Mouse (Mus musculus) neural tube, embryonic 13.5 days (tissue): ENCODE data around the gene Nelfcd. TPM values are rescaled to one million over a fixed set of nuclear protein-coding genes. Genes with fewer than 3 reads are reported as not detected.

Experiments
- ATAC-seq: fragments of 200-750 bp; cut with Nextera tagmentation; 2 replicates; pipeline ENCODE4 v1.8.0; 2017; ENCODE audit warnings: low read depth, mild to moderate bottlenecking, moderate TSS enrichment, moderate library complexity
- H3K27ac ChIP-seq: fragments of 300-500 bp; sonication (generic); replicated peaks from 2 replicates; pipeline ENCODE4 v1.5.1; 2015; ENCODE audit warnings: moderate library complexity, mild to moderate bottlenecking, inconsistent platforms
- H3K27me3 ChIP-seq: fragments of 300-500 bp; sonication (generic); 2 replicates; pipeline ENCODE4 v1.6.1; 2015; ENCODE audit warnings: mild to moderate bottlenecking, inconsistent platforms
- H3K36me3 ChIP-seq: fragments of 300-500 bp; sonication (generic); 2 replicates; pipeline ENCODE4 v1.6.1; 2015; ENCODE audit warnings: mild to moderate bottlenecking, inconsistent platforms
- H3K4me1 ChIP-seq: fragments of 300-500 bp; sonication (generic); replicated peaks from 2 replicates; pipeline ENCODE4 v1.6.1; 2015; ENCODE audit warnings: inconsistent platforms
- H3K4me2 ChIP-seq: fragments of 300-500 bp; sonication (generic); 2 replicates; pipeline ENCODE4 v1.6.1; 2015; ENCODE audit warnings: inconsistent platforms, mild to moderate bottlenecking, moderate library complexity
- H3K4me3 ChIP-seq: fragments of 300-500 bp; sonication (generic); 2 replicates; pipeline ENCODE4 v1.5.1; 2015; ENCODE audit warnings: mild to moderate bottlenecking, inconsistent platforms
- H3K9ac ChIP-seq: fragments of 300-500 bp; sonication (generic); 2 replicates; pipeline ENCODE4 v1.6.1; 2015; ENCODE audit warnings: moderate library complexity, mild to moderate bottlenecking, inconsistent platforms
- H3K9me3 ChIP-seq: fragments of 300-500 bp; sonication (generic); 2 replicates; pipeline ENCODE4 v1.6.1; 2016; ENCODE audit warnings: inconsistent platforms
- WGBS: fragments of 180-500 bp; shearing (Covaris S2); methylation state at CpG from one replicate; pipeline ENCODE4 v1.1.7; 2015; 5-methylcytosine and 5-hydroxymethylcytosine counted together
- polyA plus RNA-seq: library from polyadenylated mRNA; unstranded; fragments of >200 nt; fragmentation: Nextera tagmentation; extraction: Ambion mirVana; gene quantifications from 2 replicates; pipeline ENCODE4 v1.2.1, GENCODE M21; 2015

The Nelfcd gene
- polyA plus RNA-seq, 1 experiment from 2014 or later, result 97.4 TPM

DNA sequence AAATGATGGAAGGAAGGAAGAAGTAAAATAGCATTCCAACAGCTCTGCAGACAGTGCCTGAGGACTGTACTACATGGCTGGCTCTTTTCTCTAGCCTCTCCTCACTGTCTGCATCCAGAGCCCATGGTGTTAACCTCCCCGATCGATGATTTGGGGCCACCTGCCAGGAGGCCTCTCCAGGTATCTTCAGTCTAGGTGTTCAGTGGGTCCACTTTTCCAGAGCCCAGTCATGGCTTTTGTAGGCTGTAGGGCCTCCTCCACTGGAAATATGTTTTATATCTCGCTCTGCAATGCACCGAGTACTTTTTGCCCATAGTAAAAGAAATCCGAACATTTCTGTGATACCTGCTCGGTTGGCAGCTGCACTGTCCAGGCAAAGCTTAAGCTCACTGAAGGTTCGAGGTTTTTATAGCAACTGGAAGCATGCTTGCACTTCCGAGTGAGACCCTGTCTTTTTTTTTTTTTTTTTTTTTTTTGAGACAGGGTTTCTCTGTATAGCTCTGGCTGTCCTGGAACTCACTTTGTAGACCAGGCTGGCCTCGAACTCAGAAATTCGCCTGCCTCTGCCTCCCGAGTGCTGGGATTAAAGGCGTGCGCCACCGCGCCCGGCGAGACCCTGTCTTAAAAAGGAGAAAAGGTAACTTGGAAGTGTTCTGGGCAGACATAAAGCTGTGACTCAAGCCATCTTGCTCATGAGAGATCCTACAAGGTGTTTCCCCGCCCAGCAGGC is 438 bp upstream of the Nelfcd start:
- no peak; the same call in 1 of the 2 replicates for ATAC-seq
- Histone ChIP-seq H3K9ac (no peak overlapping the region), H3K27ac (no peak overlapping the region), H3K9me3 (no peaks in the 10 kb centered on the region), H3K36me3 (peaks cover 8% of the 10 kb centered on the region), H3K4me1 (peaks cover 13% of the 10 kb centered on the region), H3K4me3 (peak overlapping the region; percentile 92), H3K4me2 (peak overlapping the region; percentile 87), H3K27me3 (no peaks in the 10 kb centered on the region)
- 48% methylated on average over 17 of the region's 18 CpGs for WGBS

DNA sequence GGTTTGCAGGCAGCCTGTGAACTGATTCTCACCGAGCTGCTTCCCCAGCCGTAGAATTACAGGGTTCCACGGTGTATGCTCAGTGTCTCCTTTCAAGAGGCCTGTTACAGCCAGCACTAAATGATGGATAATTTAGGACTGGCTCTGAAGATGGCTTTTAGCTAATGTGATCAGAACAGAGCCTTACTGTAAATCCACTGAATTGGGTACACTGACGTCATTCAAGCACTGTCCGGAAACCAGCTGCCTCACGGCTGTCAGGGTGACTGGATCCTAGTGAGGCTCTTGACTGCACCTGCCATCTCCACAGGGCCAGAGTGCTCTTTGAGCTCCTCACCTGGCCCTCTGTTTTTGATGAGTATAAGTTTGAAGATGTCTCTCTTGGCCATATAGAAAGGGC is 5.5 kb downstream of the Nelfcd start:
- ATAC-seq, result no peak
- Histone ChIP-seq H3K4me2 (no peak overlapping the region), H3K27ac (no peak overlapping the region), H3K9ac (no peak overlapping the region), H3K36me3 (peaks cover 67% of the 10 kb centered on the region), H3K27me3 (no peaks in the 10 kb centered on the region), H3K4me1 (peaks cover 11% of the 10 kb centered on the region), H3K4me3 (no peak overlapping the region), H3K9me3 (no peaks in the 10 kb centered on the region)
- WGBS, result 84% methylated on average over 6 of the region's 6 CpGs

DNA sequence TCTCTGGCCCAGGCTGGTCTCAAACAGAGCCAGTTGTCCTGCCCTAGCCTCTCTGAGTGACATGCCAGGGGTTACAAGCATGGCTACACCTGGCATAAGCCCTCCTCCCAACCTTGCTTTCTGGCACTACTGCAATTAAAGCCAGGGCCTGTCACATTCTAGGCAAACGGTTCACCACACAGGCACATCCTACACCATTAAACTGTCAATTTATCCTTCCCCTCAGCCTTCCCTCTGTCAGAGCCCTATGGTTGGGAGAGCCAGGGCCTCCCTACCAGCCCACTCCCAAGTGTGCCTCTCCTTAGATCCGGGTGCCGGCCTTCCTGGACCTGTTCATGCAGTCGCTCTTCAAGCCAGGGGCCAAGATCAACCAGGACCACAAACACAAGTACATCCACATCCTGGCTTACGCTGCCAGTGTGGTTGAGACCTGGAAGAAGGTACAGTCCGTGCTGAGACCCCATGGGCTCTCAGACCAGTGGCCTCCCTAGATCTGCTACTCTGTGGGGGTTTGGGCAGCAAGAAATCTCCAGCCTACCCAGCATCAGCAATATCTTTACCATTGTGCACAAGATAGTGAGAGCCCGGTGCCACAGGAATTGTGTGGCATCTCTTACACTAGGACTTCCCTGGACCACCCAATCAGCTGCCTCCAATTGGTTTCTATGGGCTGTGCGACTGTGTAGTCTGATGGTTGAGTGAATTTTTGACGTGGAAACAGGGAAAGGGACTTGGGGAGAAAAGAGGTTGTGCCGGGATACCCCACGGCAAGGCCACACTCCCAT is 8.9 kb downstream of the Nelfcd start:
- peaks cover 99% of the 10 kb centered on the region for H3K36me3 ChIP-seq
- 93% methylated on average over 11 of the region's 11 CpGs for WGBS
- no peak overlapping the region for H3K4me2 ChIP-seq
- no peak overlapping the region for H3K27ac ChIP-seq
- H3K27me3 ChIP-seq, result no peaks in the 10 kb centered on the region
- H3K4me3 ChIP-seq, result no peak overlapping the region
- no peak for ATAC-seq
- H3K4me1 ChIP-seq, result 0 out of 2 replicates have a peak, but pooled peaks cover 9% of the 10 kb centered on the region
- no peak overlapping the region for H3K9ac ChIP-seq
- no peaks in the 10 kb centered on the region for H3K9me3 ChIP-seq

DNA sequence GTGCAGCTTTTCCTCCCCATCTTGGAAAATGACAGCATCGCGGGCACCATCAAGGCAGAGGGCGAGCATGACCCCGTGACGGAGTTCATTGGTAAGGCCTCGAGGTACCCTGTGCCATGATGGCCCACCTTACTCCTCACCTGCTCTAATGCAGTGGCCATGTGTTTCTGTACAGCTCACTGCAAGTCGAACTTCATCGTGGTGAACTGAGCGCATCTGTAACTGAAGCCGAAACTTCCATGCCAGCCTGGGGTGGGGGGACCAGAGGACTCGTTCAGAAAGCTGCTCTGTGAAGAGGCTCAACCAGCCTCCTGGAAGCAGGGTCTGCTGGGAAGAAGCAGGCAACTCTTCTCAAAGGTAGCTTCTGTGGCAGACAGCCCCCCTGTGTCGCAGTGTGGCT is 11.3 kb downstream of the Nelfcd start:
- WGBS, result 95% methylated on average over 12 of the region's 12 CpGs
- no peak overlapping the region for H3K9ac ChIP-seq
- H3K36me3 ChIP-seq, result peaks cover 77% of the 10 kb centered on the region
- no peak overlapping the region for H3K27ac ChIP-seq
- no peaks in the 10 kb centered on the region for H3K27me3 ChIP-seq
- ATAC-seq, result no peak
- H3K9me3 ChIP-seq, result no peaks in the 10 kb centered on the region
- H3K4me1 ChIP-seq, result 0 out of 2 replicates have a peak, but pooled peaks cover 10% of the 10 kb centered on the region
- H3K4me2 ChIP-seq, result no peak overlapping the region
- H3K4me3 ChIP-seq, result no peak overlapping the region

DNA sequence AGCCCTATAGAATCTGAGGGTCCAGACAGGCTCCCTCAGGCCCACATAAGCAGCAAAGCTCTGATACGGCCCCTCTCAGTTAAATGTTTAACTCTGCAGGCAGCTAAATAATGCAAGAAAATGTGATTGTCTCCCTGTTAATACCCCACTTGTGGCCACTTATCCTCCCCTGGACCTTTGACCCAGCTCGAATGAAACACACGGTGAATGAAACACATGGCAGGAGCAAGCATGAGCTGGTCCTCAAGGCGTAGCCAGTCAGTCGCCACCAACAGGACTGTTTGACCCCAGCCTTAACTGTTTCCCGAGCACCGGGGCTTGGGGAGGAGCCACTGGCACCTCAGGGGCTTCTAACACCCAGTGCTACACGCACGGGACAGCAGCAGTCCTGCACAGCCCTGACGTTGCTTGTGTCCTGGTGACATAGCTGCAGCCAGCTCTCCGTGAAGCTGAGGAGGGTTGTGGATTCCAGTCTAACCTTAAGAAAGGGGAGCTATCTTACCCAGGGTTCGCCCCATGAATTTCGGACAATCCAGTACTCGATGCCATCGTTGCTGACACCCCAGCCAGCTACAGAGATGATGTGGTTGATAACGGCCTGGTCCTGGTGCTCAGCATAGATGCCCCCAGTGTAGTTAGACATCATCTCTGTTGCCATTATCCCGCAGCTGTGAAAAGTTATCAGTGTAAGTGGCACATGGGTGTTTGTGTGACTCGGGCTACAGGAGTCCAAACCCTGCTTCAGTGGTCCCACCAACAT is 12.7 kb downstream of the Nelfcd start:
- ATAC-seq, result no peak
- H3K36me3 ChIP-seq, result peaks cover 63% of the 10 kb centered on the region
- WGBS, result 84% methylated on average over 18 of the region's 18 CpGs

DNA sequence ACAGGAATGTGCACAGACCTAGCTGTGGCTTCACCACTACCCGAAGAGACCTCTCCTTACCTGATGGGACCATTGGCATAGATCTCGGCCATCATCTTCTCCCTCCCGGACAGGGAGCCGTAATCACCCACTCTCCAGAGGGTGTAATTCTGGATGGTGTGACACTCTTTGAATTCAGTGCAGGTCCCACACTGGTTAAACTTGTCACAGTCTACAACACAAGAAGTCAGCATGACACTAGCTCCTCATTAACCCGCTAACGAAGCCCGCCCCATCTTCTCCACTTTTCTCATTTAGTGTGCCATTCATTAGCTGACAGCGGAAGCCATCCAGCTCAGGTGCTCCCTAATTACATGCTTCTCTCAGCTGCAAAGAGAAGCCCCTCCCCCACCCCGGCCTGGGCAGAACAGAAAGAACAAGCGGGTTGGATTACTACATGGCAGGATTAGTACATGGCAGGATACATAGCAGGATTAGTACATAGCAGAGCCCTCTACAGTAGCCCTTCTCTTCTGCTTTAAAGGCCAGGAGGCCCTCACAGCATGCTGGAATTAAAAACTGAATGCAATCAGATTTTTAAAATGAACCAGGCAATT is 13.5 kb downstream of the Nelfcd start:
- peaks cover 55% of the 10 kb centered on the region for H3K36me3 ChIP-seq
- H3K4me2 ChIP-seq, result no peak overlapping the region
- no peak overlapping the region for H3K9ac ChIP-seq
- H3K27ac ChIP-seq, result peak overlapping the region; percentile 49; the same call in 1 of the 2 replicates
- H3K9me3 ChIP-seq, result no peaks in the 10 kb centered on the region
- H3K27me3 ChIP-seq, result no peaks in the 10 kb centered on the region
- WGBS, result 66% methylated on average over 10 of the region's 10 CpGs
- H3K4me3 ChIP-seq, result no peak overlapping the region
- 0 out of 2 replicates have a peak, but pooled peaks cover 10% of the 10 kb centered on the region for H3K4me1 ChIP-seq
- peak; percentile 62 for ATAC-seq

More for the DNA sequence above, 12.7 kb downstream of the Nelfcd start:
- no peak overlapping the region for H3K9ac ChIP-seq
- H3K4me2 ChIP-seq, result no peak overlapping the region
- no peaks in the 10 kb centered on the region for H3K27me3 ChIP-seq
- no peak overlapping the region for H3K27ac ChIP-seq
- H3K4me3 ChIP-seq, result no peak overlapping the region
- H3K9me3 ChIP-seq, result no peaks in the 10 kb centered on the region
- H3K4me1 ChIP-seq, result 0 out of 2 replicates have a peak, but pooled peaks cover 10% of the 10 kb centered on the region

DNA sequence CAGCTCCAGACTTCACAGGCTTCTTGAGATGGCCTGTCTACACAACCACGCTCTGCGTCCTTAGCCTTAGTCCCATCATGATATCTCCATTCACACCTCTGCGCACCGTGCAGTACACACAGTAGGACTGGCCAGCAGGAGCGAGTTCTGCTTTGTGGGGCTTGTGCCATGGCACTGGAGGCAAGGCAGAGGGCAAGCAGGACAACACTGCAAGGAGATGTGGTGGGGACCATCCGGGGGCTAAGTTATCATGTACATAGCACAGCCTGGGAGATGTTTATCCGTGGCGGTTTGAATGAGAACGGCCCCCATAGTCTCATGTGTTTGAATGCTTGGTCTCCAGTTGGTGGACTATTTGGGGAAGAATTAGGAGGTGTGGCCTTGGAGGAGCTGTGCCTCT is 19.3 kb downstream of the Nelfcd start:
- WGBS, result 95% methylated on average over 9 of the region's 9 CpGs
- H3K4me3 ChIP-seq, result no peak overlapping the region

DNA sequence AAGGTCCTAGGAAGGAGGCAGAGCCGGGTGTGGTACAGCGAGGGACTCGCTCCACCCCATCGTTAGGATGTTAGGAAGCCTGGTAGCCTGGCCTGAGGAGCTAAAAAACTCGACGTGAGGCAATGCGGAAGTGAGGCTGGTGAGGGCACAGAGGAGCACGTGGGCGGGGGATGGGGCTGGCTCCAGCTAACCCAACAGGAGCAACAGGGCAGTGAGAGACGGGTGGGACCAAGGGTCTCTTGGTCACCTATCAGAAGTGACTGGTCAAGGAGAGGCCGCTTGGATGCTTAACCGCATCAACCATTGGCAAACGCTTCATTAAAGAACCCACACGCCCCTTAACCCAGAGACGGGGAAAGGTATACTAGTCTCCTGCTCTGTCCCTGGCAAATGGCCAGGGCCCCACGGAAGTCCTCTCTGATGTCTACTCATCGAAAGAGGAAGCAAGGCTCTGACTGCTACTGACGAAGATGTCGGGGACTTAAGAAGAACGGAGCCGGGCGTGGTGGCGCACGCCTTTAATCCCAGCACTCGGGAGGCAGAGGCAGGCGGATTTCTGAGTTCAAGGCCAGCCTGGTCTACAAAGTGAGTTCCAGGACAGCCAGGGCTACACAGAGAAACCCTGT is 20.6 kb downstream of the Nelfcd start:
- peaks cover 21% of the 10 kb centered on the region for H3K4me1 ChIP-seq
- H3K4me2 ChIP-seq, result no peak overlapping the region
- H3K27ac ChIP-seq, result no peak overlapping the region
- no peaks in the 10 kb centered on the region for H3K27me3 ChIP-seq
- WGBS, result 94% methylated on average over 26 of the region's 26 CpGs
- H3K36me3 ChIP-seq, result no peaks in the 10 kb centered on the region
- no peak overlapping the region for H3K9ac ChIP-seq
- no peaks in the 10 kb centered on the region for H3K9me3 ChIP-seq
- ATAC-seq, result no peak
- no peak overlapping the region for H3K4me3 ChIP-seq

More for the DNA sequence above, 19.3 kb downstream of the Nelfcd start:
- H3K27me3 ChIP-seq, result no peaks in the 10 kb centered on the region
- no peaks in the 10 kb centered on the region for H3K9me3 ChIP-seq
- no peak overlapping the region for H3K4me2 ChIP-seq
- ATAC-seq, result no peak
- H3K4me1 ChIP-seq, result peaks cover 21% of the 10 kb centered on the region
- no peak overlapping the region for H3K9ac ChIP-seq
- no peak overlapping the region for H3K27ac ChIP-seq
- H3K36me3 ChIP-seq, result no peaks in the 10 kb centered on the region

DNA sequence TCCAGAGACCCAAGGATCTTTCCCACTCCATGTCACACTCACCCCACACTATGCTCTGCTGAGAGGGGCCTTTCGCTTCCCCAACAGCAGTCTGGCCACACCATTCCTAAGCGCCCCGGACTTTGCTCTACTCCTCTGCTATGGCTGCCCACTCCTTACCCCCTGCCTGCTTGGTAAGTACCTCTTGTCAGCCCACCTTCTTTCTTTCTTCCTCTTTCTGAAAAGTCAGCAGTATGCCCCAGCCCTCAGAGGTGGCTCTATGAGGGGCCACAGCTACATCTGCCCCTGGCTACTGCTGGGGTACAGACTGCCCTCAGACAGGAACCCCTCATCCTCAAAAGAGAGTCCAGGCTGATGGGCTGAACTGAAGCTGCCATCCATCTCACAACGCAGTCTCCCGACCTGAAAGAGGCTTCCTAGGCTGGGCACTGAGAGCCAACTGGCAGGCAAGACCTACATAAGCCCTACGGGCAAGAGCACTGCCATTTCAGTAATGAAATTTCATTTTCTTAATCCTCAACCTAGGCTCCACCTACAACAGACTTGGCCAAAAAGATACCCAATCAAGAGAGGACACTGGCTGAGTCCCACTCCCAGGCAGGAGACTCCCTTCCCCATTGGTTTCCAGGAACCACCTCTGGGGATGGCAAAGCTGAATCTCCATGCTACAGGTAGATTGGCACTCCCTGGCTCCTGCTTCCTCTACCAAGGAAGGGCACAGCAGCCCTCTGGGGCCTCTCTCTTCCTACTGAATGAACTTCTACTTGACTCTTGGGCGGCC is 21.5 kb downstream of the Nelfcd start:
- Histone ChIP-seq H3K9ac (no peak overlapping the region), H3K27ac (no peak overlapping the region), H3K27me3 (no peaks in the 10 kb centered on the region), H3K4me1 (peaks cover 21% of the 10 kb centered on the region), H3K36me3 (no peaks in the 10 kb centered on the region), H3K4me2 (no peak overlapping the region), H3K4me3 (no peak overlapping the region), H3K9me3 (no peaks in the 10 kb centered on the region)
- WGBS, result 95% methylated on average over 7 of the region's 7 CpGs
- ATAC-seq, result no peak

DNA sequence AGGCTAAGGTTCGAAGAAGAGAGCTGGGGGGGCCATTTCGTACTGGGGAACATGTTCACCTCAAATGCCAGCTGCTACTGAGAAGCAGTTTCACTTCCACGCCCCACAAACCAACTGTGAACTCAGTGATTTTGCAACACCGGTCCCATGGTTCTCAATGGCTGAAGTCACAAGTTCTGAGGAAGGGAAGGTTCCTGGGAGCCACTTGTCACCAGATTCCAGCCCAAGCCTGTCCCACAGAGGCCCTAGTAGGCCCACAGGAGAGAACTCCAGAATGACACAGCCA is 22.0 kb downstream of the Nelfcd start:
- no peak for ATAC-seq
- peak overlapping the region; percentile 73 for H3K4me2 ChIP-seq
- H3K9me3 ChIP-seq, result no peaks in the 10 kb centered on the region
- H3K27ac ChIP-seq, result no peak overlapping the region
- no peaks in the 10 kb centered on the region for H3K27me3 ChIP-seq
- no peak overlapping the region for H3K9ac ChIP-seq
- H3K36me3 ChIP-seq, result no peaks in the 10 kb centered on the region
- H3K4me1 ChIP-seq, result peaks cover 21% of the 10 kb centered on the region
- WGBS, result 92% methylated on average over 4 of the region's 4 CpGs
- peak overlapping the region; percentile 53 for H3K4me3 ChIP-seq

DNA sequence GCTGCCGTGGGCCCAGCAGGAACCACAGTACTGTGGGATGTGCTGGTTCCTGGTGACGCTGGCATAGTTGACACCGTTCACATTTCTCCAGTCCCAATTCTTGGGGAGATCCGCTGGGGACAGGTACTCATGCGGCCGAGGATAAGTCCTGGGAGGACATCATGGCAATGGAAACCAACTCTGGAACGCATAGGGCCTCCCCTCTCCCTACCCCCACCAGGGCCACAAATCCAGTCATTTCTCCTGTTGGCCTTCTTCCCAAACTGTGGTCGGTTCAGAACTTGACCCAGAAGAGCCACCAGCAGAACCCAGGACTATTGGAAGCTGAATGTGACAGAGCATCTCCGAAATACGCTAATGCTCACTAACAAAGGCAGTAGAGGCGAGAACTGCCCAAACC is 22.6 kb downstream of the Nelfcd start:
- Histone ChIP-seq H3K27me3 (no peaks in the 10 kb centered on the region), H3K4me1 (peaks cover 21% of the 10 kb centered on the region), H3K9me3 (no peaks in the 10 kb centered on the region), H3K4me2 (peak overlapping the region; percentile 73), H3K27ac (0 out of 2 replicates have a peak overlapping the region, but pooled peaks have one; percentile 7), H3K9ac (peak overlapping the region; percentile 71), H3K36me3 (no peaks in the 10 kb centered on the region), H3K4me3 (peak overlapping the region; percentile 53)
- WGBS, result 61% methylated on average over 11 of the region's 11 CpGs
- ATAC-seq, result peak; percentile 11; the same call in 1 of the 2 replicates
